Mouse (Mus musculus) midbrain, embryonic 10.5 days (tissue): Measurements from ENCODE around the gene Srek1. TPM values are rescaled to one million over a fixed set of nuclear protein-coding genes. Genes with fewer than 3 reads are reported as not detected.

ENCODE experiments used
- DNase-seq: peaks from one replicate; pipeline ENCODE4 v3.0.0-alpha.2; 2017; ENCODE audit warnings: low spot score
- H3K27ac ChIP-seq: fragments of 300-500 bp; sonication (generic); replicated peaks from 2 replicates; pipeline ENCODE4 v1.5.1; 2016; ENCODE audit warnings: mild to moderate bottlenecking
- H3K27me3 ChIP-seq: fragments of 300-500 bp; sonication (generic); 2 replicates; pipeline ENCODE4 v1.6.1; 2016; ENCODE audit warnings: low read depth, mild to moderate bottlenecking; ENCODE audit not compliant: poor library complexity, severe bottlenecking
- H3K36me3 ChIP-seq: fragments of 300-500 bp; sonication (generic); 2 replicates; pipeline ENCODE4 v1.6.1; 2016; ENCODE audit warnings: mild to moderate bottlenecking, moderate library complexity
- H3K4me1 ChIP-seq: fragments of 300-500 bp; sonication (generic); 2 replicates; pipeline ENCODE4 v1.6.1; 2016
- H3K4me3 ChIP-seq: fragments of 300-500 bp; sonication (generic); 2 replicates; pipeline ENCODE4 v1.5.1; 2016; ENCODE audit warnings: mild to moderate bottlenecking, moderate library complexity
- H3K9me3 ChIP-seq: fragments of 300-500 bp; sonication (generic); replicated peaks from 2 replicates; pipeline ENCODE4 v1.6.1; 2016; ENCODE audit warnings: mild to moderate bottlenecking
- WGBS: fragments of 180-500 bp; shearing (Covaris S2); methylation state at CpG from one replicate; pipeline ENCODE4 v1.1.7; 2016; 5-methylcytosine and 5-hydroxymethylcytosine counted together
- polyA plus RNA-seq: library from polyadenylated mRNA; unstranded; fragments of >200 nt; fragmentation: Nextera tagmentation; extraction: Ambion mirVana; gene quantifications from 2 replicates; pipeline ENCODE4 v1.2.1, GENCODE M21; 2016

The Srek1 gene
- polyA plus RNA-seq, 1 experiment from 2014 or later: 89.4 TPM

GRCm38 (mm10) chr13:103703833-103704232, 70.6 kb downstream of the Srek1 start:
- Histone ChIP-seq H3K9me3 (no peaks in the 10 kb centered on the region), H3K36me3 (no peaks in the 10 kb centered on the region), H3K27ac (no peak overlapping the region), H3K4me3 (no peak overlapping the region), H3K27me3 (no peaks in the 10 kb centered on the region), H3K4me1 (0 out of 2 replicates have a peak, but pooled peaks cover 3% of the 10 kb centered on the region)
- 81% methylated on average over 6 of the region's 6 CpGs for WGBS
- DNase-seq: no peak

GRCm38 (mm10) chr13:103703386-103703785, 71.0 kb downstream of the Srek1 start:
- Histone ChIP-seq H3K36me3 (no peaks in the 10 kb centered on the region), H3K4me3 (no peak overlapping the region), H3K27me3 (no peaks in the 10 kb centered on the region), H3K9me3 (no peaks in the 10 kb centered on the region), H3K27ac (no peak overlapping the region), H3K4me1 (0 out of 2 replicates have a peak, but pooled peaks cover 3% of the 10 kb centered on the region)
- 37% methylated on average over 7 of the region's 7 CpGs for WGBS
- peak; percentile 84 for DNase-seq

- no peaks in the 10 kb centered on the region for H3K9me3 ChIP-seq
- no peak for DNase-seq
These were observed 72.1 kb downstream of the Srek1 start for GRCm38 (mm10) chr13:103702266-103702665.

GRCm38 (mm10) chr13:103700752-103701151, 73.7 kb downstream of the Srek1 start:
- 0 out of 2 replicates have a peak, but pooled peaks cover 3% of the 10 kb centered on the region for H3K4me1 ChIP-seq
- no peak for DNase-seq
- no peak overlapping the region for H3K27ac ChIP-seq
- 77% methylated on average over 2 of the region's 2 CpGs for WGBS
- no peaks in the 10 kb centered on the region for H3K36me3 ChIP-seq
- H3K9me3 ChIP-seq: no peaks in the 10 kb centered on the region
- no peaks in the 10 kb centered on the region for H3K27me3 ChIP-seq
- no peak overlapping the region for H3K4me3 ChIP-seq

More at GRCm38 (mm10) chr13:103702266-103702665, 72.1 kb downstream of the Srek1 start:
- Histone ChIP-seq H3K4me1 (0 out of 2 replicates have a peak, but pooled peaks cover 3% of the 10 kb centered on the region), H3K27me3 (no peaks in the 10 kb centered on the region), H3K27ac (no peak overlapping the region), H3K36me3 (no peaks in the 10 kb centered on the region), H3K4me3 (no peak overlapping the region)
- WGBS: 74% methylated on average over 3 of the region's 3 CpGs

GRCm38 (mm10) chr13:103697993-103698392, 76.4 kb downstream of the Srek1 start:
- 81% methylated on average over 9 of the region's 9 CpGs for WGBS
- no peak overlapping the region for H3K27ac ChIP-seq
- no peaks in the 10 kb centered on the region for H3K4me1 ChIP-seq

GRCm38 (mm10) chr13:103696164-103696563, 78.2 kb downstream of the Srek1 start:
- H3K9me3 ChIP-seq: no peaks in the 10 kb centered on the region
- peak; percentile 57 for DNase-seq
- WGBS: 48% methylated on average over 9 of the region's 9 CpGs
- no peak overlapping the region for H3K4me3 ChIP-seq
- H3K36me3 ChIP-seq: no peaks in the 10 kb centered on the region
- H3K27ac ChIP-seq: no peak overlapping the region
- H3K4me1 ChIP-seq: no peaks in the 10 kb centered on the region
- no peaks in the 10 kb centered on the region for H3K27me3 ChIP-seq

More at GRCm38 (mm10) chr13:103697993-103698392, 76.4 kb downstream of the Srek1 start:
- Histone ChIP-seq H3K9me3 (no peaks in the 10 kb centered on the region), H3K36me3 (no peaks in the 10 kb centered on the region), H3K27me3 (no peaks in the 10 kb centered on the region), H3K4me3 (no peak overlapping the region)
- no peak for DNase-seq

- no peaks in the 10 kb centered on the region for H3K9me3 ChIP-seq
- no peaks in the 10 kb centered on the region for H3K27me3 ChIP-seq
- no peak overlapping the region for H3K27ac ChIP-seq
- no peak for DNase-seq
- H3K4me1 ChIP-seq: no peaks in the 10 kb centered on the region
- no peaks in the 10 kb centered on the region for H3K36me3 ChIP-seq
- WGBS: 88% methylated on average over 6 of the region's 6 CpGs
- H3K4me3 ChIP-seq: no peak overlapping the region
These were observed 79.0 kb downstream of the Srek1 start for GRCm38 (mm10) chr13:103695456-103695855.

Other genes with a start within 250 kb of the Srek1 start
- 11.7 and 12.8 TPM in 2 replicates for gene Erbin, start 145.9 kb upstream of the Srek1 start, polyA plus RNA-seq